Mouse (Mus musculus): ENCODE measurements around the gene Magi2. TPM values are rescaled to one million over a fixed set of nuclear protein-coding genes. Genes with fewer than 3 reads are reported as not detected.
A peak's percentile ranks its signal among the peaks of the same experiment; 100 is the strongest.

Magi2 gene
- polyA plus RNA-seq, 1 experiment, result 52.8 TPM

DNA sequence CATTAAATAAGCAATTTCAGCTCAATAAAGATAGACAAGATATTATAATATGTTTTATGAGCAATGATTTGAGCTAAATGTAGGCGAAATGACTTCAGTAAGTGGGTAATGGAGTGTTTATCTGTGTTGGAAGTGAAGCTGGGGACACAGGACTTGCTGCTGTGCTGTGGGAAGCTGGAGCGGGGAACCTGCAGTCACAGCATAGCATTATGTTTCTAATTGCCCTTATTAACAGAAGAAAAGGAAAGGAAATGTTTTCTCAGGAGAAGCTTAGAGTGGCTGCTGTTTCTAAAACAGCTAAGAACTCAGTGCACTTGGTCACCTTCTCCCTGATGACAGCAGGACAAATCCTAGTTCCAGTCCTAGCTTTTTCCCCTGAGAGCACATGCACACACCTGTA, 1098.5 kb downstream of the Magi2 start:
- H3K4me3 ChIP-seq (ENCODE audit: insufficient read depth, low read length), result no peak overlapping the region
- no peak overlapping the region for H3K27ac ChIP-seq (ENCODE audit: insufficient read depth, low read length)
- peaks cover 2% of the 10 kb centered on the region; the same call in 1 of the 2 replicates for H3K4me1 ChIP-seq (ENCODE audit: control insufficient read depth, insufficient read depth, low read length)
- TF ChIP-seq POLR2A (IDR thresholded peaks at IDR 0.05; ENCODE audit: extremely low read depth, insufficient read depth, low read length) (no peak), CTCF (IDR thresholded peaks at IDR 0.05; ENCODE audit: extremely low read depth, insufficient read depth, low read length) (no peak)

DNA sequence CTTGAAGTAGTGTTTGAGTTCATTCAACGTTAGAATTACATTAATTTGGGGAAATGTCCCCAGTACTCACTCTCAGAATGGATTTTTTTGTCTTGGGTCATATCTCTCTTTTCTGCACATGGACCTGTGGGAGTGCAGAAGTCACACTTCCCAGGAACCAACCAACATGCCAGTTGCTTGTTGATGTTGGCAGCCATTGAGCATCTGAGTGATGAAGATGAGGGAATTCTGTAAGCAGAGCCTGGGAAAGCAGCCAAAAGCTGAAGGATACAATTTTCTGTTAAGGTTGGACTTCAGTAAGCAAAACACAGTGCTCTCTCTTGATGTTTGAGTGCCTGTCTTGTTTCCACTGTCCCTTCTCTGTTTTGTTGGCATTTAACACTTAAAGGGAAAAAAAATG, 1102.1 kb downstream of the Magi2 start:
- TF ChIP-seq POLR2A (IDR thresholded peaks at IDR 0.05; ENCODE audit: extremely low read depth, insufficient read depth, low read length) (no peak), CTCF (IDR thresholded peaks at IDR 0.05; ENCODE audit: extremely low read depth, insufficient read depth, low read length) (no peak)
- Histone ChIP-seq H3K4me3 (ENCODE audit: insufficient read depth, low read length) (no peak overlapping the region), H3K27ac (ENCODE audit: insufficient read depth, low read length) (no peak overlapping the region), H3K4me1 (ENCODE audit: control insufficient read depth, insufficient read depth, low read length) (peaks cover 6% of the 10 kb centered on the region; the same call in 1 of the 2 replicates)

GRCm38 (mm10) chr5:20330025-20330424, 1103.2 kb downstream of the Magi2 start:
- Histone ChIP-seq H3K4me3 (ENCODE audit: insufficient read depth, low read length) (no peak overlapping the region), H3K4me1 (ENCODE audit: control insufficient read depth, insufficient read depth, low read length) (peaks cover 6% of the 10 kb centered on the region; the same call in 1 of the 2 replicates), H3K27ac (ENCODE audit: insufficient read depth, low read length) (no peak overlapping the region)
- TF ChIP-seq CTCF (IDR thresholded peaks at IDR 0.05; ENCODE audit: extremely low read depth, insufficient read depth, low read length) (no peak), POLR2A (IDR thresholded peaks at IDR 0.05; ENCODE audit: extremely low read depth, insufficient read depth, low read length) (no peak)

DNA sequence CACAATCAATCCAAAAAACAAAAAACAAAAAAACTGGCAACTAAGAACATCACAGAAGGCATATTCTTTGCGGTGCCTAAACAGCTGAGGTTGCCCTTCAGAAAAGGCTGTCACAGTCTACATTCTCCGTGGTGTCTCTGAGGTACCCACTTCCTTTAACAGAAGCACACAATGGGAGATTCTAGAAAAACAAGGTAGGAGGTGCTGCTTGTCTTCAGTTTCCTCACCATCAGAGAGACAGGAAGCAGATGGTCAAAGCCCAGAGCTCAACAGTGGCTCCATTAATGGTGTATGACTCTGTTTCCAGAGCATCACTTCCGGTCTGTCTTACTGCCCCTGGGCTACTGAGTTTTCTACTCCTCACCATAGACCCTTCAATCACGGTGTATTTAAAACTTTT, 1105.7 kb downstream of the Magi2 start:
- Histone ChIP-seq H3K4me3 (ENCODE audit: insufficient read depth, low read length) (no peak overlapping the region), H3K27ac (ENCODE audit: insufficient read depth, low read length) (no peak overlapping the region), H3K4me1 (ENCODE audit: control insufficient read depth, insufficient read depth, low read length) (peaks cover 6% of the 10 kb centered on the region; the same call in 1 of the 2 replicates)
- TF ChIP-seq POLR2A (IDR thresholded peaks at IDR 0.05; ENCODE audit: extremely low read depth, insufficient read depth, low read length), result no peak
- no peak for TF ChIP-seq CTCF (IDR thresholded peaks at IDR 0.05; ENCODE audit: extremely low read depth, insufficient read depth, low read length)

GRCm38 (mm10) chr5:20334549-20334948, 1107.7 kb downstream of the Magi2 start:
- TF ChIP-seq CTCF (IDR thresholded peaks at IDR 0.05; ENCODE audit: extremely low read depth, insufficient read depth, low read length) (no peak), POLR2A (IDR thresholded peaks at IDR 0.05; ENCODE audit: extremely low read depth, insufficient read depth, low read length) (no peak)
- Histone ChIP-seq H3K4me1 (ENCODE audit: control insufficient read depth, insufficient read depth, low read length) (peaks cover 4% of the 10 kb centered on the region; the same call in 1 of the 2 replicates), H3K4me3 (ENCODE audit: insufficient read depth, low read length) (no peak overlapping the region), H3K27ac (ENCODE audit: insufficient read depth, low read length) (no peak overlapping the region)

GRCm38 (mm10) chr5:20352941-20353340, 1126.1 kb downstream of the Magi2 start:
- H3K27ac ChIP-seq (ENCODE audit: insufficient read depth, low read length), result no peak overlapping the region
- no peak overlapping the region for H3K4me3 ChIP-seq (ENCODE audit: insufficient read depth, low read length)
- H3K4me1 ChIP-seq (ENCODE audit: control insufficient read depth, insufficient read depth, low read length), result 0 out of 2 replicates have a peak, but pooled peaks cover 1% of the 10 kb centered on the region
- TF ChIP-seq POLR2A (IDR thresholded peaks at IDR 0.05; ENCODE audit: extremely low read depth, insufficient read depth, low read length) (no peak), CTCF (IDR thresholded peaks at IDR 0.05; ENCODE audit: extremely low read depth, insufficient read depth, low read length) (no peak)

- TF ChIP-seq POLR2A (IDR thresholded peaks at IDR 0.05; ENCODE audit: extremely low read depth, insufficient read depth, low read length) (no peak), CTCF (IDR thresholded peaks at IDR 0.05; ENCODE audit: extremely low read depth, insufficient read depth, low read length) (no peak)
- H3K4me1 ChIP-seq (ENCODE audit: control insufficient read depth, insufficient read depth, low read length), result peaks cover 4% of the 10 kb centered on the region; the same call in 1 of the 2 replicates
- no peak overlapping the region for H3K4me3 ChIP-seq (ENCODE audit: insufficient read depth, low read length)
- no peak overlapping the region for H3K27ac ChIP-seq (ENCODE audit: insufficient read depth, low read length)
Observed at GRCm38 (mm10) chr5:20358437-20358836, 1131.6 kb downstream of the Magi2 start.

GRCm38 (mm10) chr5:20359021-20359420, 1132.2 kb downstream of the Magi2 start:
- no peak for TF ChIP-seq CTCF (IDR thresholded peaks at IDR 0.05; ENCODE audit: extremely low read depth, insufficient read depth, low read length)
- no peak for TF ChIP-seq POLR2A (IDR thresholded peaks at IDR 0.05; ENCODE audit: extremely low read depth, insufficient read depth, low read length)
- Histone ChIP-seq H3K27ac (ENCODE audit: insufficient read depth, low read length) (no peak overlapping the region), H3K4me1 (ENCODE audit: control insufficient read depth, insufficient read depth, low read length) (peaks cover 4% of the 10 kb centered on the region; the same call in 1 of the 2 replicates), H3K4me3 (ENCODE audit: insufficient read depth, low read length) (no peak overlapping the region)

DNA sequence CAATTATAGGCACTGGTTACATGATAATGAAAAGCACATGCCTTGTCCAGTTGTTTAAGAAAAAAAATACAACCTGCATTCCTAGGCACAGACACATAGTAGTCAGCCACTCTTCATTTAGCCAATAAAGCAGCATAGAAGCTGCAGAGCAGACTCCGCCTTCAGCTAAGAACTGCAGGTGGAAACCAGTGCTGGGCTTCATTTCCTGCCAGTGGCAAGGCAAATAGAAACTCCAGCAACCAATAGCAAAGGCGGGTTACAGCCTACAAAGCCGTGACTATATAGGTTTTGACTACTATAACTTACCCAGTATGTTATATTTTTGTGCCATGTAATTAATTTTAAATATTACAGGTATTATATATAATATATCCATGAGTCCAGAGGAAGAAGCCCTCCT, 1135.3 kb downstream of the Magi2 start:
- H3K27ac ChIP-seq (ENCODE audit: insufficient read depth, low read length), result 0 out of 2 replicates have a peak overlapping the region, but pooled peaks have one; percentile 76
- peaks cover 4% of the 10 kb centered on the region; the same call in 1 of the 2 replicates for H3K4me1 ChIP-seq (ENCODE audit: control insufficient read depth, insufficient read depth, low read length)
- no peak overlapping the region for H3K4me3 ChIP-seq (ENCODE audit: insufficient read depth, low read length)
- TF ChIP-seq CTCF (IDR thresholded peaks at IDR 0.05; ENCODE audit: extremely low read depth, insufficient read depth, low read length) (no peak), POLR2A (IDR thresholded peaks at IDR 0.05; ENCODE audit: extremely low read depth, insufficient read depth, low read length) (no peak)

GRCm38 (mm10) chr5:20363216-20363615, 1136.4 kb downstream of the Magi2 start:
- H3K4me3 ChIP-seq (ENCODE audit: insufficient read depth, low read length), result no peak overlapping the region
- TF ChIP-seq CTCF (IDR thresholded peaks at IDR 0.05; ENCODE audit: extremely low read depth, insufficient read depth, low read length) (no peak), POLR2A (IDR thresholded peaks at IDR 0.05; ENCODE audit: extremely low read depth, insufficient read depth, low read length) (no peak)
- no peak overlapping the region for H3K27ac ChIP-seq (ENCODE audit: insufficient read depth, low read length)
- peaks cover 4% of the 10 kb centered on the region; the same call in 1 of the 2 replicates for H3K4me1 ChIP-seq (ENCODE audit: control insufficient read depth, insufficient read depth, low read length)
